22 mouse cellular contexts compared by ENCODE assay signal in genomic region chr9:31947051-31947450, GRCm38 (mm10). TPM values are rescaled to one million over a fixed set of nuclear protein-coding genes. Genes with fewer than 3 reads are reported as not detected.
"Had no signal": no experiment of that assay in that cellular context is flagged by ENCODE, and none has a peak within 500 bp of the region (broad histone marks: within the 10 kb centered on the region; RNA-seq: fewer than 3 reads in every experiment).

No protein-coding gene starts in this region.

- H3K4me2 ChIP-seq: liver, embryonic 13.5 days; midbrain, embryonic 11.5 days; midbrain, embryonic 15.5 days; neural tube, embryonic 13.5 days; stomach, embryonic 15.5 days had no signal

- H3K4me1 ChIP-seq: liver, embryonic 13.5 days; midbrain, embryonic 15.5 days; neural tube, embryonic 13.5 days; stomach, embryonic 15.5 days had no signal

- H3K9ac ChIP-seq: liver, embryonic 13.5 days; midbrain, embryonic 15.5 days; neural tube, embryonic 13.5 days; stomach, embryonic 15.5 days had no signal

- H3K36me3 ChIP-seq: liver, embryonic 13.5 days; midbrain, embryonic 15.5 days; neural tube, embryonic 13.5 days; stomach, embryonic 15.5 days had no signal

- H3K27me3 ChIP-seq: liver, embryonic 13.5 days; midbrain, embryonic 15.5 days; neural tube, embryonic 13.5 days; stomach, embryonic 15.5 days had no signal

- H3K4me3 ChIP-seq: liver, embryonic 13.5 days; midbrain, embryonic 15.5 days; myocyte; neural tube, embryonic 13.5 days; stomach, embryonic 15.5 days had no signal

- DNase-seq: kidney, postnatal 10 days; kidney, postnatal 36 days; liver, embryonic 13.5 days; lung, adult 2 months; lung, postnatal 14 days; lung, postnatal 4 days; retina, postnatal 1 day; right cerebral cortex, postnatal 25 days; spleen, adult 18-20 months; thymus, postnatal 25 days had no signal

- H3K27ac ChIP-seq: liver, embryonic 13.5 days; midbrain, embryonic 15.5 days; neural tube, embryonic 13.5 days; stomach, embryonic 15.5 days had no signal

- ATAC-seq: midbrain, embryonic 15.5 days had no signal

- H3K9me3 ChIP-seq: liver, embryonic 13.5 days; midbrain, embryonic 15.5 days; stomach, embryonic 15.5 days had no signal

RNA-seq across cellular contexts. Expression of gene Barx2, which starts 33.8 kb away (rescaled TPM):
- total RNA-seq: megakaryocyte progenitor cell, adult 5-6 weeks; megakaryocyte-erythroid progenitor cell, adult 5-6 weeks; monocyte, adult 5-6 weeks had no signal
- polyA plus RNA-seq: kidney, embryonic 14.5 days; liver, adult 2 months; liver, embryonic 13.5 days; liver, embryonic 16.5 days; lung, embryonic 16.5 days; midbrain, embryonic 11.5 days; neural tube, embryonic 13.5 days had no signal
